Mouse (Mus musculus): ENCODE data around the gene Gbp9.
"Not testable (repeated sequence)": the region's sequence is repeated elsewhere in the genome, so short reads cannot be mapped to it uniquely, and the experiment has no call there.

The Gbp9 gene

DNA sequence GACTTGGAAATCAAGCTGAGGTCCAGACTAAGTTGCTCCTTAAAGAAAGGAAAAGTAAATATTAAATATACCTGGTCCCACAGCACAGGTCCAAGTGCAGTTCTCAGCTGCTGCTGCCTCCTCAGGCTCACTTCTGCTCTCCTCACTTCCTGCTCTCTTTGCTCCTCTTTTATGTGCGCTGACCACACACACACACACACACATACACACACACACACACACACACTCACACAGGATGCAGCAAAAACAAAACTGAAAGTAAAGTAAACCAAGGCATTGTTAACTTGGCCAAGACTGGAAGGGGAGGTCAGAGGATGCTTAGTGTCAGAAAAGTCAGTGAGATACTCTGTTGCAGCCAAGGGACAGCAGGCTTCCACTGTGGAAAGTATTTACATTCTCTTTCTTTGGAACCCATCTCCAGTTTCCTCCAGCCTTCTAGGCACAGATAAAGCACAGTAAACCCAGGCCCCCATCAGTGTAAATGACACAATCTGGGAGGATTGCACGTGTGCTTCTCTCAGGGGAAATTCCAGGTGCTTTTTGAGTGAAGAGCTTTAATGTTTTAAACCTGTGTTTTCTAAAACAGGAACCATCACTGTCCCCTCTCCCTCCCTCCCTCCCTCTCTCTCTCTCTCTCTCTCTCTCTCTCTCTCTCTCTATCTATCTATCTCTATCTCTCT lies at the start of gene Gbp9, which contains the start of the genes Gbp8 and Gbp4:
TSS of gene Gbp9 (minus strand) at position 131 of the 680 bp plus-strand sequence.
TSS of gene Gbp8 (minus strand) at position 132 of the 680 bp plus-strand sequence.
TSS of gene Gbp4 (minus strand) at position 178 of the 680 bp plus-strand sequence.
- DNase-seq (ENCODE audit: low spot score), result peak; percentile 60

DNA sequence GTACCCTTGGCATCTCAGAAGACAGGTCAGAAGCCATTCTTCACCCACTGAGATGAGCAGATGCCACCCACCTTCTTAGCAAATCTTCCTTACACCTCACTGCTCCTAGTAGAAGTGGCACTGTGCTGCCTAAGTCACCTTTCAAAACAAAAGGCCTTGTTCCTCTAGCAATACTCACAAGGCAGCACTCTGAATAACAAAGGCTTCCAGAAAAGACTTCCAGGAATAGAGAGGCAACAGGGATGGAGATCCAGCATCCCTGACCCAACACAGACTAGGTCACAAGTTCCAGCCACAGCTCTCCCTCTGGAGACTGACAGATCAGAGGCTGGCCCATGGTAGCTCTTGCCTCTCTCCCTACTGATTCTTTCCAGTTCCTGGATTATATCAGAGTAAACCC lies 42.1 kb upstream of the Gbp9 start:
- no peak for DNase-seq (ENCODE audit: low spot score)

DNA sequence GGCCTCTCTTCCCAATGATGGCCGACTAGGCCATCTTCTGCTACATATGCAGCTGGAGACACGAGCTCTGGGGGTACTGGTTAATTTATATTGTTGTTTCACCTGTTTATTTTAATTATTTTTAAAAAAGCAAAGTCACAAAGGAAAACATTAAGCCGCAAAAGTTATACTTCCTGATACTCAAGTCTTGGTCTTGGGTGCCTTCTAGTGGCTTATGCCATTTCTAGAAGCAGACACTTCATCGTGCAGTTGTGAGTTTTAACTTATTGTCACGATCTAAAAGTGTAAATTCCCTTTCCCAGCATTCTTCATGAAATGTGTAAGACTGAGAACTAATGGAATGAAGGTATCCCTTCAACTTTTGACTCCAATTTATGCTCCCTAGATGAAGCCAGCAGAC lies 17.2 kb upstream of the Gbp9 start:
- no peak for DNase-seq (ENCODE audit: low spot score)

DNA sequence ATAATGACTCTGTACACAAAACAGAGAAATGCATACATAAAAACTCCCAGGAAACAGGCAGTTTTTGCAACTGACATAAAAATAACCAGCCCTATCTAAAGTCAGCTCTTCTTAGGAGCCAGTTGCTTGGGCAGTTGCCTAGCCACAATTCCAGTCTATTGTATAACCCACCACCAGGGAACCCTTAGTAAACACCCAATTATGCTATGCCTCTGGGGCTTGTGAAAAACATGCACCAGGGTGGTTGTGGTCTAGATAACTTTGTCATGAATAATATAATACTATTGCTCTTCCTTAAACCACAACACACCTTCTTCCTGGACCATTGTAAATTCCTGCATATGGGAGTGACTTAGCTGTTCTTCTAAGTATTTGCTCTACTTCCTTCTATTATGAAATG lies 14.7 kb upstream of the Gbp9 start:
- no peak for DNase-seq (ENCODE audit: low spot score)

DNA sequence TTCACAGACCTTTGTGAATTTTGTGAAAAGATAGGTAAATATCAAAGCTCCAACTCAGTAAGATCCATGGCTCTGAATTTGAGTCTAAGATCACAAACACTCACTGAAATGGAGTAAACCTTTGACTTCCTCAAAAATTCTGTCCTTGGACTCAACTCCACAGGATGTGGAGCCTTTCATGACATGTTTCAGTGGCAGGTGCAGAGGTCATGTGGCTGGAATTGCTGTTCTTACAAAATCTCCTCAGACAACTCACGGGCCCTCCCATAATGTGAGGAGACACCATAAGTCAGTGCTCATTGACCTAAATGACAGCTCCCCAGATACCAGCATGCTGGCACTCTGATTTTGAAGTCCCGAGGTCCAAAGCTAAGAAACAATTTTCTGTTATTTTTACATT lies 8.7 kb upstream of the Gbp9 start:
- not testable (repeated sequence) for DNase-seq (ENCODE audit: low spot score)

DNA sequence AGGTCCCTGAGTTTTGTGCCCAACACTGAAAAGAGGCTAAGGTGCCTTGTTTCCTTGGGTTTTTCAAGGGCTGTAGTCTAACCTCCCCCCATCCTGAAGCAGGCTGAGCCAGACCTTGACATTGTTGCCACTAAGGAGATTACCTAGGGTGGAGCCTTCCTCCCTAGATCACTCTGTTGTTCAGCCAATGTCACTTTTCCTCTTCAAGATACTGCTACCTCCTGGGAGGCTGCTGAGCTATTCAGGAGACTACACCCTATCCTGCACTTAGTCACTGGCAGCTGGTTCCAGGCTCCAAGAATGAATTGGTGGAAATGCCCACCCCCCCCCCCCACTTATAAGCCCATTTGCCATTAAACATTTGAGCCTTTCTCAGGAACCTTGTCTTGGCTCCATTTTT lies 7.1 kb upstream of the Gbp9 start:
- DNase-seq (ENCODE audit: low spot score), result no peak

DNA sequence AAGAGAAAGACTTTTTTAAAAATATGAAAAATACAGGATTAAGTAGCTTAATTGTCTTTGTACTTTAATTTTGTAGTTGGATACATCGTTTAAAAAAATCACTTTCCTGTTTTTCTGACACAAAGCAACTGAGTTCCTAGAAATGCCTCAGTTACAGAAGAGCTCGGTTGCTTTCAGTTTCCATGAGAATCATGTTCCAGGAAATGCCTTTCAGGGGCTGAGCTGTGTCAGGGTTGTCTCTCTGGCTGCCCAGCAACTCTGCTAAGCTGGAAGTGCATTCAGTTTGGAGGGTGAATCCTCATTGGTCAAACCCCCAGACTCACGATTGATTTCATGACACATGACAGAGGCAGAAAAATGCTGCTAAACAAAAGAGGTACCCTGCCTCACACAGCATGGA lies 6.4 kb upstream of the Gbp9 start:
- not testable (repeated sequence) for DNase-seq (ENCODE audit: low spot score)

DNA sequence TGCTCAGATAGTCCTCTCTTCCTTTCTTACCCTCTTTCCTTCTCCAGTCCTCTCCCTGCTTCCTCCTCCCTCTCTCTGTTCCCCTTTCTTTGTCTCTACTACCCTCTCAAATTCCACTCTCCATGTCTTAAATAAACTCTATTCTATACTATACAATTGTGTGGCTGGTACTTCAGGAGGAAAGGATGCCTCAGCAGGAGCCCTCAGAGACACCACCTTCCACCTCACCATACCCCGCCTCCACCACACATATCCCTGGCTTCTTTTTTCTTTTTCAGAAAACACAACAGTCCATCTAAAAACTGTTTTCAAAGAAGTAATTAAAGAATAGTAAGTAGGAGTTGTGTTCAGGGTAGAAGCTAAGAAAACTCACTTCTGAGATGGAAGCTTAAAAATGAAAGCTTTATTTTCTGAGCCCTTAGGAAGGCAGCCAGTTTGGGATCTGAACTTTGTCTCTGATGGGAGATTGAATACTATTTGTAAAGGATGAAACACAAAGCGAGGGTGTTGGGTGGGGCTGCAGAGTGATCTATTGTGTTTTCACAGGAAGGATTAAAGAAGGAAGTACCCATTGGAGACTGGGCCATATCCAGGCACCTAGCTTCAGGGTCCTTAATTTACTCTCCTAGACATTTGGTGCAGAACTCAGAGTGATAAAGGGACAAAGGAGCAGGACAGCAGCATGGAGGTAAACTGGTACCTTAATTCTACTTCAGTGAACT lies 911 bp upstream of the Gbp9 start:
- not testable (repeated sequence) for DNase-seq (ENCODE audit: low spot score)

DNA sequence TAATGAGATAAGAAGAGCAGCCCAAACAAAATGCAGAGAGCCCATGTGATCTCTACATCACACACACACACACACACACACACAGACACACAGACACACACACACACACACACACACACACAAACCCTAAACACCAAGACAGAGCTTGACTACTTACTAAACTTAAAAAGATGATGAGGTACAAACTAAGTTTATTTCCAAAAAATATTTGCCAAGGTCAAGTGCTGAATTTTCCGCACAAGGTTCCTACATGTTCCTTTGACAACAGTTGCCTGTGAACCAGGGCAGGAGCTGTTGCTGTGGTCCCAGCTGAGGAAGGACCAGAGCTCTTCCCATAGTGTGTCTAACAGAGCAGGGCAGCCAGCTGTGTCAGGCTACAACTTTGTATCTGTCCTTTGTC lies 433 bp downstream of the Gbp9 start:
- DNase-seq (ENCODE audit: low spot score), result no peak

DNA sequence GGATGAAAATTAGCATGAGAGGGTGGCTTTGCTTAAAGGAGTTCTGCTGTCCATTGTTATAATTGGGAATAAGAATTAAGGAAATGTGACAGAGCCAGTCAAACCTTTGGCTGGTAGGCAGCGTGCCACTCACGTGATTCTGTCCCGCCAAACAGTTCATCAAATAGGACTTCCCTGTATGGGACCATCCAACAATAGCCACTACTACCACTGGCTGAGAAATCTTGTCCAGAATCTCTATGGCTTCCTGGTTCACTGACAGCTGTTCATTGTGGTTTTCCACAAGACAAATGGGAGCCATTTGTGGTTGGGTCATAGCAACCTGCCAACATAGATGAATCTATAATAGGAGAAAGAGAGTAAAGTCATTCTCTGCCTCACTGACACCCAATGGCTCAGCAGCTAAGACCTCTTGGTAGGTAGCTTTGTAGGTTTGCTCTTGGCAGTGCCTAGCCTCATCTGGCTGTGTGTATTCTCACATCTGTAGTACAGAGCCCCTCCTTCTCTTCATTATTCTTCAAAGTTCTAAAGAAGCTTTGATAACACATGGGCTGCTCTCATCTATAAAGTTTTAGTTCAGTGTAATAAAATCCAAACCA lies 2.5 kb downstream of the Gbp9 start:
- DNase-seq (ENCODE audit: low spot score), result not testable (repeated sequence)

DNA sequence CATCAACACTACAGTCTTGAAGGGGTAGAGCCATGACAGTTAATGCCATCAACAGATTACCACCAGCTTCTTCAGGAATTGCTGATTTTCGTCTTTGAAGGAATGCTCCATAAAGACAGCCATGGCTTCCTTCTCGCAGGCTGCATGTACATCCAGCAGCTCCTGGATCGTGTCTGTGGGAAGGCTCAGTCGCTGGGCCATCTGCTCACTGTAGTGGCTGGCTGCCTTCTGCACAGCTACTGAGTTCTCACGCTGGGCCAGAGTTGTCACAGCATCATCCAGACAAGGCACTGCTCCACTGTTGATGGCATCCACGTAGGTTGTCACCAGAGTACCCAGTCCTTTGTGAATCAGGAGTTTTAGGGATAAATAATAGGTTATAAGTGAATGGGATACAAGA lies 17.6 kb downstream of the Gbp9 start:
- not testable (repeated sequence) for DNase-seq (ENCODE audit: low spot score)

DNA sequence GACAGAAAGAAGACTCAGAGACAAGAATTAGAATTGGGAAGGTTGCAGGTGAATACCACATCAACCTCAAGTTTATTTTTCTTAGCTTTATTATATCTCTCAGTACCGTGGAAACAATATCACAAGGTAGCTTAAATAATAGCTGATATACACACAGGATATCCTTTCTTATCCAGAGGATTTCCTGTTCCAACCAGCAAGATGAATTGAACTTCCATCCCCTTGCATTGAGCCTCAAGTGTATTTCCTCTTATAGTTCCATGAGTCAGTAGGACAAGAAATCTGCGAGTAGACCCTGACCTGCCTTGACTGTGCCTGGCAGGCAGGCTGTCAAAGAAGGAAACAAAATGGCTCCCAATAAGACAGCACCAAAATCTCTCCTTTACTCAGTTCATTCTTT lies 23.6 kb downstream of the Gbp9 start:
- DNase-seq (ENCODE audit: low spot score), result no peak

DNA sequence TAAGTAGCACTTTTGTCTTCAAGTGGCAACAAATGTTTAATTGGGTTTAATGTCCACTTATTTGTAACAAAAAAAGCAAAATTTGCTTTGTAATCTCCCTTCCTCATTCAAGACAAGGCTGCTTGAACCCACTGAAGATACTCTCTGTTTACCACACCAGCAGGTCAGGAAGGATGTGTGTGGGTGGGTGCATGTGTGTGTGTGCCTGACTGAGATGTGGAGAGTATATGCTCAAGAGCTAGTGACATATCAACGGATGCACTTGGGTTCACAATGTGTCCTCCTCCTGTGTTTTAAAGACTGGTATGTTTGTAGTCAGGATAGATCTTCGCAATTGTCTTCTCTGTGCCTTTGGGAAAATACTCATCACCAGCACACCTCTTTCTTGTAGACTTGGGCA lies 24.6 kb downstream of the Gbp9 start:
- peak; percentile 29 for DNase-seq (ENCODE audit: low spot score)

DNA sequence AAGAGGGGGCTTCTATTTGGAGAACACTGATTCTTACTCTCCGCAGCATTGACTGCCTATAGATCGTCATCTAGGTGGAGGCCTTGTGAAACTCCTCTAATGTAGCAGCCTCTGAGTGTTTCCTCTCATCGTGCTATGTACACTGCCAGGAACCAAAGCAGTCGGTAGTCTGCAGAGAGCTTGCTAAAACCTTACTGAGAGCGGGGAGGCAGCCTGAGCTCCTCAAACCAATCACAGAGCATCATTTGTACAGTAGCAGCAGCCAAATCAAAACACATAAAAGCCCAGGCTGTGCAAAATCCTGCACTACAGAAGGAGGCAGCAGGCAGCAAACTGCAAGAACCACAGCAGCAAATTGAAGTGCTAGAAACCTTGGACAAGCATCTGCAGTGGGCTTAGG lies 25.7 kb downstream of the Gbp9 start:
- DNase-seq (ENCODE audit: low spot score), result no peak

DNA sequence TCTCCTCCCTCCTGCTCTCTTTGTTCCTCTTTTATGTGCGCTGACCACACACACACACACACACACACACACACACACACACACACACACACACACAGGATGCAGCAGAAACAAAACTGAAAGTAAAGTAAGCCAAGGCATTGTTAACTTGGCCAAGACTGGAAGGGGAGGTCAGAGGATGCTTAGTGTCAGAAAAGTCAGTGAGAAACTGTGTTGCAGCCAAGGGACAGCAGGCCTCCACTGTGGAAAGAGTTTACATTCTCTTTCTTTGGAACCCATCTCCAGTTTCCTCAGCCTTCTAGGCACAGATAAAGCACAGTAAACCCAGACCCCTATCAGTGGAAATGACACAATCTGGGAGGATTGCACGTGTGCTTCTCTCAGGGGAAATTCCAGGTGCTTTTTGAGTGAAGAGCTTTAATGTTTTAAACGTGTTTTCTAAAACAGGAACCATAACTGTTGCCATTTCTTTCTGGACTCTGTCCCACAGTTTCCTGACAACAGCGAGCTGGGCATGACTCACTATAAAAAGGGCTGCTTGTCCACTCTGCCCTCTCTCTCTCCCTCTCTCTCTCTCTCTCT lies 29.0 kb downstream of the Gbp9 start:
- DNase-seq (ENCODE audit: low spot score), result peak; percentile 42

DNA sequence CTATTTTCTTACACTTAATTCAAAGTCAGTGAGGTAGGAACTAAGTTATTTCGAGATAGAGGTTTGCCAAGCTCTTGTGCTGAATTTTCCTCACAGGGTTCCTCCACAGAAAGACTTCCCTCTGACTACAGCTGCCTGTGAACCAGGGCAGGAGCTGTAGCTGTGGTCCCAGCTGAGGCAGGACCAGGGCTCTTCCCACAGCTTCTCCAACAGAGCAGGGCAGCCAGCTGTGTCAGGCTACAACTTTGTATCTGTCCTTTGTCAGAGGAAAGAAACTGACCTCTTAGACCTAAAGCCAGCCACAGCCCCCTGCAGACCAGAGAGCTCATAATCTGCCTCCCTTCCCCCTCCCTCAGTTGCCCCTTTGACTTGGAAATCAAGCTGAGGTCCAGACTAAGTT lies 29.6 kb downstream of the Gbp9 start:
- DNase-seq (ENCODE audit: low spot score), result not testable (repeated sequence)

DNA sequence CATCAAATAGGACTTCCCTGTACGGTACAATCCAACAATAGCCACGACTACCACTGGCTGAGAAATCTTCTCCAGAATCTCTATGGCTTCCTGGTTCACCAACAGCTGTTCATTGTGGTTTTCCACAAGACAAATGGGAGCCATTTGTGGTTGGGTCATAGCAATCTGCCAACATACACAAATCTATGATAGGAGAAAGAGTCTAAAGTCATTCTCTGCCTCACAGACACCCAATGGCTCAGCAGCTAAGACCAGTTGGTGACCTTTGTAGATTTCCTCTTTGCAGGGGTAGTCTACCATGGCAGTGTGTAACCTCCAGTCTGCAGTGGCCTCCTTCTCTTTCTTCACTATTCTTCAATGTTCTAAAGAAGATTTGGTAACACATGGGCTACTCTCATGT lies 33.6 kb downstream of the Gbp9 start:
- DNase-seq (ENCODE audit: low spot score), result not testable (repeated sequence)

DNA sequence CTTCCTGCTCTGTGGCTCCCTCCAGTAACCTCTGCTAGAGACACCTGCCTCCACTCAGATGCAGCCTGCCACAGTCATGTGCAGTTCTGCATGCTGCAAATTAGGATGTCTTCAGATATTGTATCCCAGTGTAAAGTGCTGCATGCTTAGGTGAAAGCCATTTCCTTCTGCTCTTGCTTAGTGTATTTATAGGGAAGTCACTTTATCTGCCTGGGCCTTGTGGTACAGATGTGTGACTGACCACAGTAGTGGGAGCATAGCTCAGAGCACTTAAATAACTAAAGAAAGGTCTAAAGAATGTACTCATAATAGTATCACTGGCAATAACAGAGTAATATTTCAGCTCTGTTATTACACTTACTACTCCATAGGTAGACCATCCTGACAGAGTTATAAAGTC lies 57.4 kb downstream of the Gbp9 start:
- no peak for DNase-seq (ENCODE audit: low spot score)

DNA sequence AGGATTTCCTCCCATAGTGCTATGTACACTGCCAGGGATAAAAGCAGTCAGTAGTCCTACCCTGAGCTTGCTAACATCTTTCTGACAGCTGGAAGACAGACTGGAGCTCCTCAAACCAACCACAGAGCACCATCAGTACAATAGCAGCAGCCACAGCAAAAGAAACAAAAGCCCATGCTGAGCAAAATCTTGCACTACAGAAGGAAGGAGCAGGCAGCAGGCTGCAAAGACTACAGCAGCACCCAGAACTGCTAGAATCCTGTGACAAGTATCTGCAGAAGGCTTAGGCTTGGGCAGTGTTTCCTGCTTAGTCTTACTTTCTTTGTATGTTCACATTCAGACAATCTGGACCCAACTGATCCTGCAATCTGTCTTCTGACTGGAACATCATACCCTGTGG lies 71.0 kb downstream of the Gbp9 start:
- DNase-seq (ENCODE audit: low spot score), result not testable (repeated sequence)

DNA sequence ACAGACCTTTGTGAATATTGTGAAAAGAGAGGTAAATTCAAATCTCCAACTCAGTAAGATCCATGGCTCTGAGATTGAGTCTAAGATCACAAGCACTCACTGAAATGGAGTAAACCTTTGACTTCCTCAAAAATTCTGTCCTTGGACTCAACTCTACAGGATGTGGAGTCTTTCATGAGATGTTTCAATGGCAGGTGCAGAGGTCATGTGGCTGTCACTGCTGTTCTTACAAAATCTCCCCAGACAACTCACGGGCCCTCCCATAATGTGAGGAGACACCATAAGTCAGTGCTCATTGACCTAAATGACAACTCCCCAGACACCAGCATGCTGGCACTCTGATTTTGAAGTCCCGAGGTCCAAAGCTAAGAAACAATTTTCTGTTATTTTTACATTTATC lies 74.9 kb downstream of the Gbp9 start:
- not testable (repeated sequence) for DNase-seq (ENCODE audit: low spot score)

DNA sequence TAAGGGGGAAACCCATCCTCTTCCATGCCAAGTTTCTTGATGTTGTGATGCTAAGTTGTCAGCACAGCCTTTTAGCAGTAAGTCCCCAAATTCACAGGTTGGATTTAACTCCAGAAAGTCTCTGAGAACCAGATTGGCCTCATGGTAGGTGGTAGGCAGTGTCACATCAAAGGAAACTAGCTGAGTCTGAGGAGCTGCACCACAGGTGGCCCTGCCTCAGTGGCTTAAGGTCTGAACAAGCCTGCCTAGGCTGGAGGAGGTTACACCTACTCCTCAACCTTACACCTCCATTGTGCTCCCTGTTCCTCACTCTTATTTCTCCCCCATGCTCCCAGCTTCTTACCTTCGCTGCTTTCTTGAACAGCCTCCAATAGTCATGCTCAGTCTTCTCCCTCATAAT lies 76.0 kb downstream of the Gbp9 start:
- no peak for DNase-seq (ENCODE audit: low spot score)

DNA sequence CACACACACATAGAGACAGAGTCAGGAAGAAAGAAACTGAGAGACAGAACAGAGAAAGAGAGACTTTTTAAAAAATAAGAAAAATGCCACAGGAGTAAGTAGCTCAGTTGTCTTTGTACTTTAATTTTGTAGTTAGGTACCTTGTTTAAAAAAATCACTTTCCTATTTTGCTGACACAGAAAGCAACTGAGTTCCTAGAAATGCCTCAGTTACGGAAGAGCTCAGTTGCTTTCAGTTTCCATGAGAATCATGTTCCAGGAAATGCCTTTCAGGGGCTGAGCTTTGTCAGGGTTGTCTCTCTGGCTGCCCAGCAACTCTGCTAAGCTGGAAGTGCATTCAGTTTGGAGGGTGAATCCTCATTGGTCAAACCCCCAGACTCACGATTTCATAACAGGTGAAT lies 76.9 kb downstream of the Gbp9 start:
- not testable (repeated sequence) for DNase-seq (ENCODE audit: low spot score)

DNA sequence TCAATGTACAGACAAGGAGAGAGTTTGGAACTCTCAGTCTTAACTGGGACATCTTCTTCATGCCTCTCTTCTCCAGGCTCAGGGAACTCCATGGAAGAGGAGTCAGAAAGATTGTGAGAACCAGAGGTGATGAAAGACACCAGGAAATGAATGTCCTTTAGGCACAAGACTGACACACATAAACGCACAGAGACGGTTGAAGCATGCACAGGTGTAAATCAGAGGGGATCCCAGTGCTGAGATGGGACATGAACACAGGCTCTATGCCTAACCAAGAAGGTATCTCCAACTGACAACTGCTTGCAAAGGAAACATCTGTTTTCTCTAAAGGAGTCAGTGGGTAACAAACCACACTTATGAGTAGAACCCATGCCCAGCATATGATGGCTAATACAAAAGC lies 79.1 kb downstream of the Gbp9 start:
- DNase-seq (ENCODE audit: low spot score), result no peak

Data from spleen, adult 12 weeks (tissue).